Mouse (Mus musculus) heart, adult 2 months (tissue): ENCODE data around the gene Dnajc5.

Experiments
- CTCF ChIP-seq: fragments of 200-600 bp; IDR thresholded peaks from 2 replicates; pipeline ENCODE4 v1.8.1; 2022; ENCODE audit warnings: antibody characterized with exemption, mild to moderate bottlenecking, moderate library complexity
- EP300 ChIP-seq: fragments of 200-500 bp; IDR thresholded peaks from 2 replicates; pipeline ENCODE4 v1.6.1; 2011; ENCODE audit warnings: low read depth, low read length, control low read depth; ENCODE audit not compliant: insufficient read depth
- POLR2A ChIP-seq: fragments of 200-500 bp; IDR thresholded peaks from 2 replicates; pipeline ENCODE4 v1.6.1; 2011; ENCODE audit warnings: mild to moderate bottlenecking, low read depth, low read length, control low read depth; ENCODE audit not compliant: insufficient read depth

- no peak for TF ChIP-seq EP300
- no peak for TF ChIP-seq POLR2A
- no peak for TF ChIP-seq CTCF
These were observed 25.9 kb downstream of the Dnajc5 start for GRCm38 (mm10) chr2:181546142-181546541.
